Mouse (Mus musculus): ENCODE data around the gene Ptpn6. TPM values are rescaled to one million over a fixed set of nuclear protein-coding genes. Genes with fewer than 3 reads are reported as not detected.

Gene Ptpn6
- polyA plus RNA-seq (2014; fragmentation: Nextera tagmentation; extraction: Ambion mirVana) = 12.1 and 12.6 TPM in 2 replicates

- TF ChIP-seq CTCF (IDR thresholded peaks at IDR 0.05; ENCODE audit: low read depth) = no peak
- peak within 1 kb of the TSS; percentile 87 for H3K4me2 ChIP-seq
- H3K4me3 ChIP-seq (ENCODE audit: low read depth, low read length) = no peak within 1 kb of the TSS
- peaks cover 11% of the 10 kb centered on the region; the same call in 1 of the 2 replicates for H3K4me1 ChIP-seq (ENCODE audit: insufficient read depth)
- H3K27me3 ChIP-seq (ENCODE audit: insufficient read depth, low read length) = no peaks in the 10 kb centered on the region
- peaks cover 10% of the 10 kb centered on the region for H3K36me3 ChIP-seq (ENCODE audit: insufficient read depth)
- peak; percentile 73 for DNase-seq
- WGBS = 25% methylated on average over 15 of the region's 15 CpGs
- peak; percentile 25 for ATAC-seq (ENCODE audit: insufficient read depth)
- no peaks in the 10 kb centered on the region for H3K9me3 ChIP-seq (ENCODE audit: low read depth, low read length)
- H3K27ac ChIP-seq (ENCODE audit: low read depth) = peak within 1 kb of the TSS; percentile 100; the same call in 1 of the 2 replicates
- no peak within 1 kb of the TSS for H3K9ac ChIP-seq
These were observed at the start of gene Ptpn6 for GRCm38 (mm10) chr6:124738511-124739023. Gene Ptpn6 (minus strand): TSS chr6:124738714.

- no peak for TF ChIP-seq CTCF (IDR thresholded peaks at IDR 0.05; ENCODE audit: low read depth)
- DNase-seq = no peak
- H3K4me2 ChIP-seq = no peak overlapping the region
- 0 out of 2 replicates have a peak, but pooled peaks cover 5% of the 10 kb centered on the region for H3K4me1 ChIP-seq (ENCODE audit: insufficient read depth)
- 62% methylated on average over 10 of the region's 10 CpGs for WGBS
- H3K36me3 ChIP-seq (ENCODE audit: insufficient read depth) = no peaks in the 10 kb centered on the region
- no peaks in the 10 kb centered on the region for H3K27me3 ChIP-seq (ENCODE audit: insufficient read depth, low read length)
- H3K9me3 ChIP-seq (ENCODE audit: low read depth, low read length) = no peaks in the 10 kb centered on the region
- no peak overlapping the region for H3K27ac ChIP-seq (ENCODE audit: low read depth)
- no peak overlapping the region for H3K4me3 ChIP-seq (ENCODE audit: low read depth, low read length)
- H3K9ac ChIP-seq = no peak overlapping the region
- ATAC-seq (ENCODE audit: insufficient read depth) = no peak
These were observed 49.2 kb upstream of the Ptpn6 start for GRCm38 (mm10) chr6:124787722-124788121.

DNA sequence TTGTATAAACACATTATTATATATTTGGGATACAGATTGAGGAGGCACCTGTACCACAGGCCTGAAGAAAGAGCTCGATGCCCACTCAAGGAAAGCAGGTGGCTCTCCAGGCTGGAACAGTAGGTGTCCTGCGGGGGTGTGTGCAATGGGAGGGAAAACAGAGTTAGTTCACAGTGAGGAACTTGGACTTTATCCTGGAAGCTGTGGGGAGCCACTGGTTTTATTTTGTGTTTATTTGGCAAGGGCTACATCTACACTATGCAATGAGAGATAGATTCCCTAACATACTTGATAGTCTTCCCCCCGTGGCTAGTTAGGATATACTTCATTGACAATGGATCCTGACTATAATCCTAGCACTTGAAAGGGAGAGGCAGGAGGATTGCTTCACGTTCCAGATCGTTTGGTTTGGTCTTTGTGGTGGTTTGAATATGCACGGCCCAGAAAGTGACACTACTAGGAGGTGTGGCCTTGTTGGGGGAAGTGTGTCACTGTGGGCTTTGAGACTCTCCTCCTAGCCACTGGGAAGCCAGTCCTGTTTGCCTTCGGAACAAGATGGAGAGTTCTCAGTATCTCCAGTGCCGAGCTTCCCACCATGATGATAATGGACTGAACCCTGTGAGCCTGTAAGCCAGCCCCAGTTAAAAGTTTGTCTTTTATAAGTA is 48.4 kb upstream of the Ptpn6 start:
- ATAC-seq (ENCODE audit: insufficient read depth) = no peak
- Histone ChIP-seq H3K4me1 (ENCODE audit: insufficient read depth) (0 out of 2 replicates have a peak, but pooled peaks cover 7% of the 10 kb centered on the region), H3K9ac (no peak overlapping the region), H3K4me2 (no peak overlapping the region), H3K36me3 (ENCODE audit: insufficient read depth) (no peaks in the 10 kb centered on the region), H3K27me3 (ENCODE audit: insufficient read depth, low read length) (no peaks in the 10 kb centered on the region), H3K9me3 (ENCODE audit: low read depth, low read length) (no peaks in the 10 kb centered on the region), H3K4me3 (ENCODE audit: low read depth, low read length) (no peak overlapping the region), H3K27ac (ENCODE audit: low read depth) (no peak overlapping the region)
- WGBS = 54% methylated on average over 8 of the region's 8 CpGs
- no peak for DNase-seq
- TF ChIP-seq CTCF (IDR thresholded peaks at IDR 0.05; ENCODE audit: low read depth) = no peak

DNA sequence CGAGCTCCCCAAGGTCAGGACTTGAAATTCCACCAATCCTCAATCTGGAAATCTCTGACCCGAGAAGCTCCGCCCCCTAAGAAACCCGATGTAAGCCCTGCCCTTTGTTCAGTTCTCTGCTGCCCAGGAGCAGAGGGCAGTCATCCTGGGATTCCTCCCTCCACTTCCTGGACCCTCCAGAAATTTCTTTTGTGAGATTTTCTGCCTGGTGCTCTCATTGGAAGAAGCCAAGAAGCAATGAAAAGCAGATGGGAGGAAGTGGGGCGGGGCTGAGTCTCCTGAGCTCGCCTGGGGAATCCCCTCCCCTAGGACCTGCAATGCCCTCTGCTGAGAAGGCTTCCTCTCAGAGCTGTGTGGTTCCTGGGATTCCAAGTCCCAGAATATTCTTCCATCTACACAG is 43.9 kb upstream of the Ptpn6 start:
- DNase-seq (peak; percentile 60), ATAC-seq (ENCODE audit: insufficient read depth) (0 out of 2 replicates have a peak, but pooled peaks have one; percentile 29)
- no peak overlapping the region for H3K27ac ChIP-seq (ENCODE audit: low read depth)
- peak overlapping the region; percentile 44 for H3K4me2 ChIP-seq
- H3K4me1 ChIP-seq (ENCODE audit: insufficient read depth) = peaks cover 8% of the 10 kb centered on the region; the same call in 1 of the 2 replicates
- 0 out of 2 replicates have a peak, but pooled peaks cover 4% of the 10 kb centered on the region for H3K27me3 ChIP-seq (ENCODE audit: insufficient read depth, low read length)
- WGBS = 20% methylated on average over 6 of the region's 6 CpGs
- H3K9me3 ChIP-seq (ENCODE audit: low read depth, low read length) = no peaks in the 10 kb centered on the region
- H3K4me3 ChIP-seq (ENCODE audit: low read depth, low read length) = 0 out of 2 replicates have a peak overlapping the region, but pooled peaks have one; percentile 12
- no peaks in the 10 kb centered on the region for H3K36me3 ChIP-seq (ENCODE audit: insufficient read depth)
- H3K9ac ChIP-seq = no peak overlapping the region
- no peak for TF ChIP-seq CTCF (IDR thresholded peaks at IDR 0.05; ENCODE audit: low read depth)

DNA sequence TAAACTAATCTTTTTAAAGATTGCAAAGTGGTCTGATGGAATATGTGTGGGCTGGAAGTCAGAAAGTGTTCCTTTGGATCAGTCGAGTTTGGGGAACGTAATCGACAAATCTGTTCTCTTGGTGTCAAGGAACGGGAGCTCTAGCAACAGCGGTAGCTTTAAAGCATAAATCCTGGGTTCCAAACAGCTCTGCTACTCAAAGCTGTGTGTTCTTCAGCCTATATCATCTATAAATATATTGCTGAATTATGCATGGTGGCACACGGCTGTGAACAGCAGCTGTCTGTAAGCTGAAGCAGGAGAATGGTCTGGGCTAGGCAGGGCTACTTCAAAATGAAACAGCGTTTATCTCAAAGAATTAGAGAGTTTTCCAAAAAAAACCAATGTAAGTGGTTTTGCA is 42.4 kb upstream of the Ptpn6 start:
- 81% methylated on average over 7 of the region's 7 CpGs for WGBS
- no peak for TF ChIP-seq CTCF (IDR thresholded peaks at IDR 0.05; ENCODE audit: low read depth)

DNA sequence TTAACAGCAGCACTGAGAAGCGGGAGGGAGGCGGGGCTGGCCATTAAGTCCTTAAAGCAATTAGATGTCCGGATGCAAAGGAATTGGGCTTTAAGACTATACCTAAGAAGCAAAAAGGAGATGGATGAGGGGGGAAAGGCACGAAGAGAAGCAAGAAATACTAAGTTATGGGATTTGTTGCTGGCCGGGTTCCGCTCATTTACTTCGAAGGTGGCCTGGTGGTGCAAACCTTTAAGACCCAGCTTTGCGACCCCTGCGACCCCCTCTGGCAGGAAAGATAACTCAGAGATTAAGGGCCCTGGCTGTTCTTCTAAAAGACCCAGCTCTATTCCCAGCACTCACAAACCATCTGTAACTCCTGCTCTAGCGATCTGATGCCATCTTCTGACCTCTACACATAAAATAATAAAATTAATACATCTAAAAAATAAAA is 41.5 kb upstream of the Ptpn6 start:
- H3K4me2 ChIP-seq = peak overlapping the region; percentile 58
- H3K27ac ChIP-seq (ENCODE audit: low read depth) = no peak overlapping the region
- H3K9ac ChIP-seq = peak overlapping the region; percentile 16; the same call in 1 of the 2 replicates
- peak overlapping the region; percentile 32 for H3K4me3 ChIP-seq (ENCODE audit: low read depth, low read length)
- peaks cover 8% of the 10 kb centered on the region; the same call in 1 of the 2 replicates for H3K4me1 ChIP-seq (ENCODE audit: insufficient read depth)
- 7% methylated on average over 10 of the region's 10 CpGs for WGBS
- H3K27me3 ChIP-seq (ENCODE audit: insufficient read depth, low read length) = 0 out of 2 replicates have a peak, but pooled peaks cover 4% of the 10 kb centered on the region
- no peaks in the 10 kb centered on the region for H3K9me3 ChIP-seq (ENCODE audit: low read depth, low read length)
- no peak for DNase-seq
- no peaks in the 10 kb centered on the region for H3K36me3 ChIP-seq (ENCODE audit: insufficient read depth)
- no peak for ATAC-seq (ENCODE audit: insufficient read depth)
- TF ChIP-seq CTCF (IDR thresholded peaks at IDR 0.05; ENCODE audit: low read depth) = no peak

More for the DNA sequence above, 42.4 kb upstream of the Ptpn6 start:
- Histone ChIP-seq H3K9me3 (ENCODE audit: low read depth, low read length) (no peaks in the 10 kb centered on the region), H3K27ac (ENCODE audit: low read depth) (no peak overlapping the region), H3K9ac (no peak overlapping the region), H3K4me3 (ENCODE audit: low read depth, low read length) (no peak overlapping the region), H3K27me3 (ENCODE audit: insufficient read depth, low read length) (0 out of 2 replicates have a peak, but pooled peaks cover 4% of the 10 kb centered on the region), H3K4me2 (no peak overlapping the region), H3K4me1 (ENCODE audit: insufficient read depth) (peaks cover 8% of the 10 kb centered on the region; the same call in 1 of the 2 replicates), H3K36me3 (ENCODE audit: insufficient read depth) (no peaks in the 10 kb centered on the region)
- DNase-seq = no peak
- ATAC-seq (ENCODE audit: insufficient read depth) = no peak

All from lung, embryonic 14.5 days (tissue).